Mouse (Mus musculus) kidney, postnatal 4 days (tissue): ENCODE results near the gene Itga4.

ENCODE experiments used
- DNase-seq, 2 experiments: peaks; one replicate each; pipeline ENCODE4 v3.0.0; 2021; ENCODE audit warnings: mixed read lengths in 2 of 2

Gene Itga4

GRCm38 (mm10) chr2:79267181-79267580, 12.0 kb downstream of the Itga4 start:
- no peak for DNase-seq

GRCm38 (mm10) chr2:79268863-79269262, 13.6 kb downstream of the Itga4 start:
- no peak for DNase-seq

DNA sequence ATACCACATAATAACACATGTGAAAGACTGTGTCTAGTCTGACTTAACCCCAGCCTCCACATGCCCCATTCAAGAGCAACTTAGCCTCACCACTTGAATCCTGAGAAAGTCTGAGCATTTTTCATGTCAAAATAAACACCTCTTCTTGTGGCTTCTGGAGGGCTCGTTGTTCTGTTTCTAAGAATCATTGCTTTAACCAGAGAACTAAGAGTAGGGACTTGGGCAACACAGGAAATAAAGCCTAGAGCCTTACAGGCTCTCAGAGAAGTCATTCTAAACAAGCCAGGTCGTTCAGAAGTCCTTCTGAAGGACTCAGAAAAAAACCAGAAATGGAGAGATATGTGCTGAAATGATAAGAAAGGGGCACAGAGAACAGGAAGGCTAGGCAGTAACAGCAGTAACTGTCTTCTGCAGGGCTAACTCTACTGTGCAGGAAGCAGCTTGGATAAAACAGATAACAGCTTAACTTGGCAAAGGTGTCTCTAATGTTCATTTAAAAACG, 14.9 kb downstream of the Itga4 start:
- no peak for DNase-seq

- DNase-seq, result no peak
Measured at GRCm38 (mm10) chr2:79271838-79272237, 16.6 kb downstream of the Itga4 start.

- DNase-seq, result no peak
Measured at GRCm38 (mm10) chr2:79278581-79278980, 23.4 kb downstream of the Itga4 start.

DNA sequence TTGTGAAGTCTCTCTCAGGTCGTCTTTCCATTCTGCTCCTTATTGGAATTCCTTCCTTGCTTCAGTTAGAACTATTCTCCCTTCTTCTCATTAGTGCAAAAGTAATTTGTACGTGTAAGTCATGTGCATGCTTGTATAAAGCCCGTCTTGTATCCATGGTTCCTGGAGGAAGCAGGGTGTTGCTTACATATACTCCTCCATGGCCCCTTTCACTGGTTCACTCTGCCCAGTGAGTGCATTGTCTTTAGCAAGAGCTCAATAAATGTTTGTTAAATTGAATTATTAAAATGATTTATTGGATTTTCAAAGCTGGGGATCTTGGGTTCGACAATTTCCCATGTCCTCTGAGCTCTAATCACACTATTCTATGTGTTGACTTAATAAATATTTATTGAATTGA, 29.0 kb downstream of the Itga4 start:
- DNase-seq, result no peak

DNA sequence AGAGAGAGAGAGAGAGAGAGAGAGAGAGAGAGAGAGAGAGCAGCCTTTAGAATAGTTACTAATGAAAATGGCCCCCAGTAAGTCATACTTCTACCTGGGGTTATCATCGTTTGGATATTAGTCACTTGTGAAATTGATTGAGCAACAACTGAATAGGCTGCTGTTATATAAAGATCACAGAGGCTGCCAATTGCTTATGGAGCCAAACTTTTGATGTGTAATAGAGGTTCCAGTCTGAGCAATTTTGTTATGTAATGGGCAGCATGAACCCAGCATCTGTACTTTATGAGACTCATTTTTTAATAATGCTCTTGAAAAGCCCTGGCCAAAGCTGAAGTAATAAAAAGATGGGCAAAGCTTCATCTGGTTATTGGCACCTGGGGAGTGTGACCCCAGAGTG, 34.9 kb downstream of the Itga4 start:
- no peak for DNase-seq

GRCm38 (mm10) chr2:79291922-79292321, 36.7 kb downstream of the Itga4 start:
- DNase-seq, result no peak

GRCm38 (mm10) chr2:79292431-79292830, 37.2 kb downstream of the Itga4 start:
- no peak for DNase-seq

DNA sequence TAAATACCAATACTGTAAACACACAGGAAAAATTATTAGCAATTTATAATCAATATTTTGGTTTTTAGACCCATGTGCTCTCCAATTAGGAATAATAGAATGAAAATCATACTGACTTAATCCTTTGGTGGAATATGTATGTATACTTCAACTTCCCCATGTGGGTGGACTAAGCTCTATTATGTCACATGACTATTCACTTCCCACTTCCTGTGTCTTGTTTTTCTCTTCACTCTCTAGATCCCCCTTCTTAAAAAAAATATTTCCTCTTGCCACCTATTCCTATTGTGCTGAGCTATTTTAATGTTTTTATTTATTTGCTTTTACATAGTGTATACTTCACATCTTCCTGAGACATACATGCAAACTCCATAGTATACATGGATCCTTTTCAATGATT, 47.2 kb downstream of the Itga4 start:
- no peak for DNase-seq

DNA sequence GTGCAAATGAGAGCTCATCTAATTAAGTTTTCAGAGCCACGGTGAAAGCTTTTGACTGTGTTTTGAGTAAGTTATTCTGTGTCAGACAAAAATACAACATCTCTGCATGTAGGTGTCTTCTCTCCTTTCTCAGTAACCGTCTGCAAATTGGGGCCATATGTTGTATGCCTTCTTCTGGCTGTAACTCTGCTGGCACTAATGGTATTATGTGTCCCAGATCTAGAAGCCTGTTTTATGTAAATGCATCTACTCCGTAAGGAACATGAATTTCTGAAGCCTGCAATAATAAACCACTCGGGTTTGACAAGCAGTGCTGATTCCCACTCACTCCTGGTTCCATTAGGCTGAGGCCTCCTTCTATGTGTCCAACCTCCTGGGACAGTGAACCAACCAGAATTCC, 52.3 kb downstream of the Itga4 start:
- no peak for DNase-seq

- no peak for DNase-seq
Measured at GRCm38 (mm10) chr2:79309454-79310118, 54.4 kb downstream of the Itga4 start.

GRCm38 (mm10) chr2:79312499-79312898, 57.3 kb downstream of the Itga4 start:
- DNase-seq, result peak; percentile 15 to 36

- no peak for DNase-seq
Measured at GRCm38 (mm10) chr2:79315108-79315507, 59.9 kb downstream of the Itga4 start.

DNA sequence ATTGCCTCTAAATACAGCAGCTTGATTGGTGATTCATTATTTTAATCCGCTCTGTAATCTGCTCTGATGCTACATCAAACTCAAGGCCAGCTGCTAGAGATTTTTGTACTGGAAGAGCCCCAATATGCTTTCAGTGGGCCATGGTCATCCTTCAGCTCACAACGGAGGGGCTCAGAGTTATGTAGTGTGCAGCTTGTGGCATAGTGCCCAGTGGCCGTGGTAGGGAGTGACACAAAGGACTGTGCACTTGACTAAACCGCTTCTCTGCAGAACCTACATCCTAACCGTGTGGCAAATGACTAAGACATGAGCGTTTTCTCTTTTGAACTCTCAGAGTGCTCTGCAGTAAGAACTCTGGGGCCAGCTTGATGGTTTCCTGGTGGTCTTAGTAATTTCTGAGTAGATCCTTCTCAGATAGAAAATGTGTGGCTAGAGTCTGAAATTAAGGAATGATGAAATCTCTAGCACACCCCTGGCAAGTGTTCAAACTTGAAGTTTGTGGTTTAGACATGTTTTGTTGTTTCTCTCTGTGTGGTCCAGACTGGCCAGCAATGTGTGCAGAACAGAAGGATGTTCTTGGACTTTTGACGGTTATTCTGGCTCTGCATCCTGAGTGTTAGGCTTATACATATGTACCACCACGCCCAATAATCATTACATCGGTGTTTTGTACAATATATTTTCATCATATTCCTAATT, 61.1 kb downstream of the Itga4 start:
- DNase-seq, result peak; percentile 44 to 60

DNA sequence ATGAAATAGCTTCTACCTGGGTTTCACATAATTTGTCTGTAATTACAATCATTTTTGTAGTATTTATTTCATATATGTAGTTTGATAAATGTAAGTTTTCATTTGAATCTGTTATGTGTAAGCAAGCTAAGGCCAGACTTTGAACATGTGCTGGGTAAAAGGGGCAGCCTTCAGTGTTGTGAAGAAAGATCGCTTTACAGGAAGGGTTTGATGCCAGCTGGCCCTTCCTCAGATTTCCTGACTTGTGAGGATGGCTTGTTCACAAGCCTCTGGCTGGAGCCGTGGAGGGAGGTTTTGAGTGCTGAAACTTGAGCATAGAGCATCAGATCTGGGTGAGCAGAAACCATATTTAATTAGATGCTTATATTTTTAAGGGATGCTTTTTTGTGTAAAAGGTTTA, 72.9 kb downstream of the Itga4 start:
- DNase-seq, result no peak

GRCm38 (mm10) chr2:79334661-79335060, 79.4 kb downstream of the Itga4 start:
- no peak for DNase-seq

- no peak for DNase-seq
Measured at GRCm38 (mm10) chr2:79336141-79336540, 80.9 kb downstream of the Itga4 start.

- no peak for DNase-seq
Measured at GRCm38 (mm10) chr2:79339003-79339402, 83.8 kb downstream of the Itga4 start.

DNA sequence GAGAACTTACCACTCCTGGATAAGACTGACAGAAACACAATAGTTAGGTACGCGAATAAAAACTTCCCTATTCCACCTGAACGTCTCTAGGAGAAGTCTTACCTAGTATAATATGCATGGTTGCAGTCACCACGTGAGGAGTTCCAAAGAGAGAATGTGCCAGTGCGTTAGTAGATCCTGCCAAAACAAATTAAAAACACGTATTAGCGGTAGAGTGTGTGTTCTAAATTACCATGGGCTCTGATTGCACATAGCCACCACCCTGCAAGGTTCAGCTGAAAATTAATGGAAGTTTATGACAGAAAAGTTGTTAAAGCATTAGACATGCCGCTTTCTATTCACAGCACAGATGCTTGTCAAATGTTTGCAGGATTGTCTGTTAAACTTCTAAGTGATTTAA, 87.9 kb downstream of the Itga4 start:
- DNase-seq, result no peak

- DNase-seq, result no peak
Measured at GRCm38 (mm10) chr2:79351179-79352099, 96.2 kb downstream of the Itga4 start.

DNA sequence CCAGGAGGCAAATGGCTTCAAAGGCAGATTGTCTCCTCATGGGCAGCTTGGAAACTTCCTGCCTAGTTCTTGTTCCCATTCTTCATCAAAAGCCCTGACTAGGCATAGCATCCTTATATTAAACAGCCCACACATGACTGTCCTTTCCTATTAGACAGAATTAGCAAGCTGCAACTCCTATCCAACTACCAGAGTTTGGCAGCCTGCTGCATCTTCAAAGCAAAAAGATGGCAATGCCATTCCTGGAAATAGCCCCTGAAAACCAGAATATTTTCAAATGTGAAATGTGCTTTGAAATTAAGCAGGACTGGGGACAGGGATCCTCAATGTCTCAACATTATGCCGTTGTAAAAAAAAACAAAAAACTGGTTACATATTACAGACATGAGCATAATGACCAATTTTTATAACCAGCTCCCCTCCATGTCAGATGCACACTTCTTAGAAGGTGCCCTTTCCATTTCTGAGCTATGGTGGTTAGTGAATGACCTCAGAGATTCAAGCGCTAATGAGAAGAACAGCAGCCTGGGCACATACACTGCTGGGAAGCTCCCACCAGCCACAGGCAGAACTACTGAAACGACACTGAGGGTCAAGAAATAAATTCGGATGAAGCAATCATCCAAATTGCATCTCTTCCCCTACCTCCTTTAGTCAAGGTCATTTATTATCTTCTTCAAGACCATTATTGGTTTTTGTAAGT, 97.0 kb downstream of the Itga4 start:
- DNase-seq, result no peak

DNA sequence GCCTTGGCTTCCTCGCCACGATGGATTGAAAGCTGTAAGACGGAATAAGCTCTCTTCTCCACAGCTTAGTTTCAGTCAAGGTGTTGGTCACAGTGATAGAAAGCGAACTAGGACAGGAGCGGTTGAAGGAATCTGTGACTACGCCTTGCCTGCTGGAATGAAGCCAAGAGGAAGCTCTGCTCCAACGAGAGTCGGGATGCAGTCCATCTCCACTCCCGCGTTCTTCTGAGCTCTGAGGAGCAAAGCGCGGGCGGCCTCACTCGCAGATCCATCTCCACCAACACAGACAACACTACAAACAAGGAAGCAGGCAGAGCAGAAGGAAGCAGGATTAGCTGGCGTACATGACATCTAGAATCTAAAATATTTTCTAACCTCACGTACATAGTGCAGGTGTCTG, 99.5 kb downstream of the Itga4 start:
- no peak for DNase-seq
